Mouse (Mus musculus) myocyte (in vitro differentiated cells): ENCODE measurements around the gene Lilrb4a. TPM values are rescaled to one million over a fixed set of nuclear protein-coding genes. Genes with fewer than 3 reads are reported as not detected.

ENCODE experiments used
- H3K27me3 ChIP-seq: one replicate; pipeline ENCODE4 v1.6.1; 2011; ENCODE audit not compliant: control insufficient read depth, insufficient read depth, insufficient read length
- H3K36me3 ChIP-seq: one replicate; pipeline ENCODE4 v1.6.1; 2011; ENCODE audit not compliant: control insufficient read depth, insufficient read depth
- H3K4me2 ChIP-seq: one replicate; pipeline ENCODE4 v1.6.1; 2011; ENCODE audit warnings: low read depth, control low read depth
- H3K4me3 ChIP-seq: one replicate; pipeline ENCODE4 v1.5.1; 2011; ENCODE audit warnings: mild to moderate bottlenecking, control low read depth, moderate library complexity
- H3K79me2 ChIP-seq: one replicate; pipeline ENCODE4 v1.6.1; 2011; ENCODE audit not compliant: control insufficient read depth, insufficient read depth
- H3ac ChIP-seq: one replicate; pipeline ENCODE4 v1.6.1; 2011; ENCODE audit not compliant: control insufficient read depth, insufficient read length
- CEBPB ChIP-seq: IDR thresholded peaks from 2 replicates; pipeline ENCODE4 v1.6.1; 2011; ENCODE audit warnings: mild to moderate bottlenecking, moderate library complexity; ENCODE audit not compliant: poor library complexity, insufficient read depth, severe bottlenecking
- E2F4 ChIP-seq: IDR thresholded peaks from one replicate; pipeline ENCODE4 v1.6.1; 2011; ENCODE audit warnings: mild to moderate bottlenecking, control low read depth, moderate library complexity; ENCODE audit not compliant: insufficient read depth
- MAX ChIP-seq: IDR thresholded peaks from one replicate; pipeline ENCODE4 v1.6.1; 2011; ENCODE audit warnings: low read depth, mild to moderate bottlenecking, control low read depth
- MYOD1 ChIP-seq, 3 experiments: IDR thresholded peaks; one replicate each; pipeline ENCODE4 v1.6.1; 2011; ENCODE audit warnings: control low read depth in 2 of 3, low read depth in 2 of 3, mild to moderate bottlenecking in 2 of 3, moderate library complexity in 1 of 3; ENCODE audit not compliant: insufficient read length in 2 of 3, control insufficient read depth in 1 of 3
- MYOG ChIP-seq, 3 experiments: IDR thresholded peaks; one replicate each; pipeline ENCODE4 v1.6.1; 2011; ENCODE audit warnings: control low read depth in 2 of 3, low read depth in 2 of 3, mild to moderate bottlenecking in 2 of 3; ENCODE audit not compliant: insufficient read length in 2 of 3, control insufficient read depth in 1 of 3, insufficient read depth in 1 of 3
- POLR2A ChIP-seq: IDR thresholded peaks from one replicate; pipeline ENCODE4 v1.6.1; 2011; ENCODE audit warnings: low read depth, mild to moderate bottlenecking, control low read depth, moderate library complexity; ENCODE audit not compliant: insufficient read length
- POLR2AphosphoS2 ChIP-seq: IDR thresholded peaks from one replicate; pipeline ENCODE4 v1.6.1; 2011; ENCODE audit warnings: low read depth, control low read depth; ENCODE audit not compliant: insufficient read length
- REST ChIP-seq: IDR thresholded peaks from one replicate; pipeline ENCODE4 v1.6.1; 2011; ENCODE audit warnings: mild to moderate bottlenecking, control low read depth, moderate library complexity; ENCODE audit not compliant: insufficient read depth, insufficient read length
- SRF ChIP-seq: IDR thresholded peaks from one replicate; pipeline ENCODE4 v1.6.1; 2011; ENCODE audit warnings: low read depth; ENCODE audit not compliant: control insufficient read depth, insufficient read length
- TCF12 ChIP-seq: IDR thresholded peaks from one replicate; pipeline ENCODE4 v1.6.1; 2011; ENCODE audit warnings: mild to moderate bottlenecking, control low read depth; ENCODE audit not compliant: poor library complexity, insufficient read depth, severe bottlenecking
- TCF3 ChIP-seq: IDR thresholded peaks from one replicate; pipeline ENCODE4 v1.6.1; 2011; ENCODE audit warnings: low read depth, control low read depth; ENCODE audit not compliant: insufficient read length
- USF1 ChIP-seq: IDR thresholded peaks from one replicate; pipeline ENCODE4 v1.6.1; 2011; ENCODE audit warnings: low read depth, mild to moderate bottlenecking, control low read depth, moderate library complexity
- polyA plus RNA-seq: library from polyadenylated mRNA; unstranded; fragments of >200 nt; fragmentation: generic; extraction: Trizol; gene quantifications from one replicate; pipeline ENCODE4 v1.2.1, GENCODE M21; 2012; ENCODE audit warnings: missing spikeins

The Lilrb4a gene
- polyA plus RNA-seq, 1 experiment: not detected

- Histone ChIP-seq H3K4me3 (no peak overlapping the region), H3K4me2 (peak overlapping the region; percentile 37), H3K36me3 (no peaks in the 10 kb centered on the region), H3K27me3 (no peaks in the 10 kb centered on the region), H3K79me2 (no peaks in the 10 kb centered on the region), H3ac (no peak overlapping the region)
- TF ChIP-seq MYOD1 (IDR thresholded peaks at IDR 0.05; ENCODE audit: control insufficient read depth in 1 of 3, insufficient read length in 2 of 3, low read depth in 2 of 3) (peak in 2 of 3 experiments; percentile 33 to 40), MYOG (IDR thresholded peaks at IDR 0.05; ENCODE audit: control insufficient read depth in 1 of 3, insufficient read depth in 1 of 3, insufficient read length in 2 of 3, low read depth in 2 of 3) (peak in 1 of 3 experiments; percentile 51), REST (no peak)
These were observed 35.9 kb downstream of the Lilrb4a start for GRCm38 (mm10) chr10:51526633-51527032.

GRCm38 (mm10) chr10:51528840-51529434 lies 38.2 kb downstream of the Lilrb4a start:
- no peaks in the 10 kb centered on the region for H3K79me2 ChIP-seq
- no peak overlapping the region for H3ac ChIP-seq
- H3K27me3 ChIP-seq: no peaks in the 10 kb centered on the region
- H3K4me2 ChIP-seq: peak overlapping the region; percentile 58
- H3K36me3 ChIP-seq: no peaks in the 10 kb centered on the region
- H3K4me3 ChIP-seq: no peak overlapping the region
- TF ChIP-seq POLR2A (no peak), E2F4 (no peak), TCF3 (no peak), MYOG (IDR thresholded peaks at IDR 0.05; ENCODE audit: control insufficient read depth in 1 of 3, insufficient read depth in 1 of 3, insufficient read length in 2 of 3, low read depth in 2 of 3) (no peak), REST (no peak), TCF12 (no peak), SRF (no peak), CEBPB (no peak), MAX (no peak), USF1 (no peak), POLR2AphosphoS2 (no peak), MYOD1 (IDR thresholded peaks at IDR 0.05; ENCODE audit: control insufficient read depth in 1 of 3, insufficient read length in 2 of 3, low read depth in 2 of 3) (no peak)

- H3ac ChIP-seq: no peak overlapping the region
- no peak overlapping the region for H3K4me2 ChIP-seq
These were observed 38.7 kb downstream of the Lilrb4a start for GRCm38 (mm10) chr10:51529497-51529896.

GRCm38 (mm10) chr10:51530813-51531212 lies 40.1 kb downstream of the Lilrb4a start:
- no peak overlapping the region for H3ac ChIP-seq
- no peak for TF ChIP-seq TCF12
- TF ChIP-seq POLR2A: no peak
- no peak for TF ChIP-seq CEBPB
- TF ChIP-seq REST: no peak
- no peak for TF ChIP-seq TCF3
- no peaks in the 10 kb centered on the region for H3K36me3 ChIP-seq
- no peak overlapping the region for H3K4me3 ChIP-seq
- H3K27me3 ChIP-seq: no peaks in the 10 kb centered on the region
- H3K79me2 ChIP-seq: no peaks in the 10 kb centered on the region
- H3K4me2 ChIP-seq: no peak overlapping the region

More at GRCm38 (mm10) chr10:51529497-51529896, 38.7 kb downstream of the Lilrb4a start:
- H3K79me2 ChIP-seq: no peaks in the 10 kb centered on the region
- H3K4me3 ChIP-seq: no peak overlapping the region
- no peaks in the 10 kb centered on the region for H3K27me3 ChIP-seq
- no peak for TF ChIP-seq E2F4
- TF ChIP-seq POLR2AphosphoS2: no peak
- no peak for TF ChIP-seq MYOD1 (IDR thresholded peaks at IDR 0.05; ENCODE audit: control insufficient read depth in 1 of 3, insufficient read length in 2 of 3, low read depth in 2 of 3)
- TF ChIP-seq MYOG (IDR thresholded peaks at IDR 0.05; ENCODE audit: control insufficient read depth in 1 of 3, insufficient read depth in 1 of 3, insufficient read length in 2 of 3, low read depth in 2 of 3): no peak
- no peak for TF ChIP-seq REST
- TF ChIP-seq SRF: no peak
- no peak for TF ChIP-seq TCF3
- TF ChIP-seq MAX: no peak
- no peak for TF ChIP-seq USF1
- no peak for TF ChIP-seq TCF12
- no peak for TF ChIP-seq POLR2A
- no peak for TF ChIP-seq CEBPB
- H3K36me3 ChIP-seq: no peaks in the 10 kb centered on the region

Other genes with a start within 250 kb of the Lilrb4a start
- not detected for gene Gm49339, start 10.3 kb upstream of the Lilrb4a start, polyA plus RNA-seq
- gene Lilr4b, start 10.3 kb upstream of the Lilrb4a start, polyA plus RNA-seq: not detected
- gene Fam162b, start 99.6 kb downstream of the Lilrb4a start, polyA plus RNA-seq: not detected
- gene Gprc6a, start 140.5 kb downstream of the Lilrb4a start, polyA plus RNA-seq: not detected
- not detected for gene Rfx6, start 186.8 kb downstream of the Lilrb4a start, polyA plus RNA-seq